Mouse (Mus musculus) lung, embryonic 16.5 days (tissue): ENCODE data around the gene Hist1h2bj. TPM values are rescaled to one million over a fixed set of nuclear protein-coding genes. Genes with fewer than 3 reads are reported as not detected.
"Not testable (repeated sequence)": the region's sequence is repeated elsewhere in the genome, so short reads cannot be mapped to it uniquely, and the experiment has no call there.

Experiments used
- ATAC-seq: fragments of 200-750 bp; cut with Nextera tagmentation; 2 replicates; pipeline ENCODE4 v1.8.0; 2017; ENCODE audit warnings: low read depth, mild to moderate bottlenecking, moderate library complexity
- H3K27ac ChIP-seq: fragments of 300-500 bp; sonication (generic); 2 replicates; pipeline ENCODE4 v1.5.1; 2014; ENCODE audit warnings: mild to moderate bottlenecking, control low read depth, low read length
- H3K27me3 ChIP-seq: fragments of 300-500 bp; sonication (generic); 2 replicates; pipeline ENCODE4 v1.6.1; 2014; ENCODE audit warnings: low read depth, low read length, mixed read lengths; ENCODE audit not compliant: control insufficient read depth, insufficient read depth
- H3K36me3 ChIP-seq: fragments of 300-500 bp; sonication (generic); 2 replicates; pipeline ENCODE4 v1.6.1; 2014; ENCODE audit warnings: low read length; ENCODE audit not compliant: control insufficient read depth, insufficient read depth
- H3K4me1 ChIP-seq: fragments of 300-500 bp; sonication (generic); replicated peaks from 2 replicates; pipeline ENCODE4 v1.6.1; 2014; ENCODE audit warnings: low read length, mixed read lengths; ENCODE audit not compliant: control insufficient read depth, insufficient read depth
- H3K4me2 ChIP-seq: fragments of 300-500 bp; sonication (generic); 2 replicates; pipeline ENCODE4 v1.6.1; 2014; ENCODE audit warnings: low read depth, low read length, control low read depth
- H3K4me3 ChIP-seq: fragments of 300-500 bp; sonication (generic); 2 replicates; pipeline ENCODE4 v1.5.1; 2014; ENCODE audit warnings: mild to moderate bottlenecking, low read length, control low read depth
- H3K9ac ChIP-seq: fragments of 300-500 bp; sonication (generic); 2 replicates; pipeline ENCODE4 v1.6.1; 2014; ENCODE audit warnings: low read length, control low read depth
- H3K9me3 ChIP-seq: fragments of 300-500 bp; sonication (generic); 2 replicates; pipeline ENCODE4 v1.6.1; 2016; ENCODE audit warnings: low read length; ENCODE audit not compliant: control insufficient read depth
- WGBS: fragments of 180-500 bp; shearing (Covaris S2); extraction: QIAGEN DNeasy Blood & Tissue Kit; methylation state at CpG from one replicate; pipeline ENCODE4 v1.1.7; 2014; 5-methylcytosine and 5-hydroxymethylcytosine counted together
- polyA plus RNA-seq: library from polyadenylated mRNA; unstranded; fragments of >200 nt; fragmentation: Nextera tagmentation; extraction: Ambion mirVana; gene quantifications from 2 replicates; pipeline ENCODE4 v1.2.1, GENCODE M21; 2015

Gene Hist1h2bj
- polyA plus RNA-seq, 1 experiment from 2014 or later: 12.9 TPM

DNA sequence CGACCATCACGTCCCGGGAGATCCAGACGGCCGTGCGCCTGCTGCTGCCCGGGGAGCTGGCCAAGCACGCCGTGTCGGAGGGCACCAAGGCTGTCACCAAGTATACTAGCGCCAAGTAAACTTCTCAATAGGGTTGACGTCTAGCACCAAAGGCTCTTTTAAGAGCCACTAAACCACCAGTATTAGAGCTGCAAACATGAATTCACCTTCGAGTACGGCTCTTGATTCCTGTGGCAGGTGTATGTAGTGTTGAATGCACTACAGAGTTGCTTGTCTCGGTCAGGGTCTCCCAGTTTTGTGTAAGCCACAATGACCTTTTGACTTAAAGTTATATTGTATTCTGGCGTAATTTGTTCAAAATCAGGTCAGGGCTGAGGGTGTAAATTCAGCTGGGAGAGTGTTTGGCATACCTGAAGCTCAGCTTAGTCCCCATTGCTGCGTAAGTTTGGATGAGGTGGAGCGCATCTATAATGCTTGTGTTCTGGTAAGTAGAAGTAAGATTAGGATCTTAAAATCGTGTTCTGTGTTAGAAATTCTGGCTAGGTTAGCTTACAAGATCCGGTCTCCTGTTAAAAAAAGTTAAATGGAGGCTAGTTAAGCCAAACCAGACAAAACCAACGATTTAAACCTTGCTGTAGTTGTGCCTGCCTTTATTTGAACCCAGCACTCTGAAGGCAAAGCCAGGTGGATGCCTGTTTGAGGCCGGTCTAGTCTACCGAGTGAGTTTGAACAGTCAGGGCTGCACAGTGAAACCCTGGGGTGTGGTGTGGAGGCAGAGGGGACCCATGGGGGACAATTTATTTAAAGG, 6.7 kb upstream of the Hist1h2bj start:
- no peaks in the 10 kb centered on the region for H3K36me3 ChIP-seq
- peak overlapping the region; percentile 30 for H3K4me3 ChIP-seq
- H3K4me1 ChIP-seq: peaks cover 26% of the 10 kb centered on the region
- ATAC-seq: peak; percentile 11; the same call in 1 of the 2 replicates
- no peaks in the 10 kb centered on the region for H3K9me3 ChIP-seq
- H3K9ac ChIP-seq: peak overlapping the region; percentile 16
- 1% methylated on average over 17 of the region's 23 CpGs for WGBS
- no peaks in the 10 kb centered on the region for H3K27me3 ChIP-seq
- H3K4me2 ChIP-seq: peak overlapping the region; percentile 50
- peak overlapping the region; percentile 65 for H3K27ac ChIP-seq

DNA sequence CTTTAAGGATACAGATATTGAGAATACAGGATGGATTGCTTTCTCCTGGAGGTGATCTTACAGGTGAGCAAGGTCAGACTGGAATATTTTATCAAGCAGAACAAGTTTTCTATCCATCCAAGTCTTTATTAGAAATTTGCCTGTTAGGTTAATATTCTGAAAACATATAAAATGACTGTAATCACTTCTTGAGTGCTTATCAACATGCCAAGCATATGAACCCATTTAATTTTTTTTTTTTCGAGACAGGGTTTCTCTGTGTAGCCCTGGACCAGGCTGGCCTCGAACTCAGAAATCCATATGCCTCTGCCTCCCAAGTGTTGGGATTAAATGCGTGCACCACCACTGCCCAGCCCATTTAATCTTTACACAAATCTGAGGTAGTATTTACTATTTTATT, 6.0 kb upstream of the Hist1h2bj start:
- Histone ChIP-seq H3K4me3 (peak overlapping the region; percentile 30), H3K9me3 (no peaks in the 10 kb centered on the region), H3K27ac (peak overlapping the region; percentile 65), H3K4me1 (peaks cover 28% of the 10 kb centered on the region), H3K9ac (peak overlapping the region; percentile 16), H3K36me3 (no peaks in the 10 kb centered on the region), H3K4me2 (peak overlapping the region; percentile 50), H3K27me3 (no peaks in the 10 kb centered on the region)
- ATAC-seq: no peak
- 50% methylated on average over 3 of the region's 3 CpGs for WGBS

DNA sequence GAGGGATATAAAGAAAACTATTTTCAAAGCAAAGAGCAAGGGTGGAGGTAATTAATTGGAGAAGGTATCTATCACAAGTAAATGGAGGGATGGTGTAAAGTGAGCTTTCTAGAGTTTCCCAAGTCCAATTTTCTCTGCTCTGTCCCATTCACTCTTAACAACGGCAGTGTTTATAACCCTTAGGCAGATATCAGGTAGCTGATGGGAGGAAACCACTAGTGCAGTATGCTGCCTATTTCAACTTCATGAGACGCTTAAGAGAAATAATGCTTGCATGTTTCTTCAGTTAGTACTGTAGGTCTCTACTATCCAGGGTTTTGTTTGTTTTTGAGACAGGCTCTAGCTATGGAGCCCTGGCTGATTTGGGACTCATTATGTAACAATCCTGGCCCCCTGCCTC, 5.6 kb upstream of the Hist1h2bj start:
- Histone ChIP-seq H3K9me3 (no peaks in the 10 kb centered on the region), H3K36me3 (no peaks in the 10 kb centered on the region), H3K4me2 (no peak overlapping the region), H3K9ac (no peak overlapping the region; the same call in 1 of the 2 replicates), H3K4me1 (peaks cover 29% of the 10 kb centered on the region), H3K4me3 (no peak overlapping the region), H3K27me3 (no peaks in the 10 kb centered on the region), H3K27ac (peak overlapping the region; percentile 30; the same call in 1 of the 2 replicates)
- ATAC-seq: no peak
- 54% methylated on average over 2 of the region's 2 CpGs for WGBS

DNA sequence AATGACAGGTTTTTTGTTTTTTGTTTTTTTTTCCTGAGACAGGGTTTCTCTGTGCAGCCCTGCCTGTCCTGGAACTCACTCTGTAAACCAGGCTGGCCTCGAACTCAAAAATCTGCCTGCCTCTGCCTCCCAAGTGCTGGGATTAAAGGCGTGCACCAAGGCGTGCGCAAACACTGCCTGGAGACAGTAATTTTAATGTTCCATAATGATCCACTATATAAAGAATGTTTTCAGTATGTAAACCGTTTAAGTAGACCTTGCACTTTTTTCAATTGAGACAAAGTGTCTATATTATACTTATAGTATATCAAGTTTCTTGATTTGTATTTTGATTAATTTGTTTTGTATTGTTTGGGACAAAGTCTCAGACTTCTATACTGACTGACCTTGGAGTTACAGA, 3.6 kb upstream of the Hist1h2bj start:
- Histone ChIP-seq H3K9me3 (no peaks in the 10 kb centered on the region), H3K4me2 (no peak overlapping the region; the same call in 1 of the 2 replicates), H3K36me3 (no peaks in the 10 kb centered on the region), H3K9ac (no peak overlapping the region), H3K27me3 (no peaks in the 10 kb centered on the region), H3K4me3 (no peak overlapping the region), H3K4me1 (peaks cover 26% of the 10 kb centered on the region), H3K27ac (0 out of 2 replicates have a peak overlapping the region, but pooled peaks have one; percentile 96)
- WGBS: 55% methylated on average over 5 of the region's 5 CpGs
- no peak for ATAC-seq

DNA sequence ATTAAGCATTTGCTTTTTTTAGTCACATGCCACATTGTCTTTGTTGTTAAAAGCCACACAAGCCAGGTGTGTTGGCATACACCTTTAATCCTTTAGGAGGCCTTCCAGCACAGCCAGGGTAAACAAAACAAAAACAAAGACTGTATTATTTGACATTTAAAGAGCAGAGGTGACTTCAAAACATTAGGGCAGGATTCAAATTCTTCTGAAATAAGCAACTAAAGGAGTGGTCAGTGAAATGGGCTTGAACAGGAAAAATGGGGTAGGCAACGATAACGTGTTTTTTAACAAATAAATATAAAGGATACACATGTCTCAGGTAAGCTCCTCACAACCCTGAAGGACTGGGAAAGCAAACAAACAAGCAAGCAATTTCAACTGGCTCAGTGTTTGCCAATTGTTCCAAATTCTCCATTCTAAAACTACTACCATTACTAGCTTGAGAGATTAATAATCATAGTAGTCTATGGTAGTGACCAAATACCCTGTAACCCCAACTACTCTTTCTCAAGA, 3.0 kb upstream of the Hist1h2bj start:
- Histone ChIP-seq H3K36me3 (no peaks in the 10 kb centered on the region), H3K27me3 (no peaks in the 10 kb centered on the region), H3K4me3 (peak overlapping the region; percentile 56), H3K9me3 (no peaks in the 10 kb centered on the region), H3K9ac (peak overlapping the region; percentile 73), H3K4me2 (peak overlapping the region; percentile 86), H3K4me1 (peaks cover 25% of the 10 kb centered on the region), H3K27ac (peak overlapping the region; percentile 96)
- no peak for ATAC-seq
- 4% methylated on average over 2 of the region's 2 CpGs for WGBS

DNA sequence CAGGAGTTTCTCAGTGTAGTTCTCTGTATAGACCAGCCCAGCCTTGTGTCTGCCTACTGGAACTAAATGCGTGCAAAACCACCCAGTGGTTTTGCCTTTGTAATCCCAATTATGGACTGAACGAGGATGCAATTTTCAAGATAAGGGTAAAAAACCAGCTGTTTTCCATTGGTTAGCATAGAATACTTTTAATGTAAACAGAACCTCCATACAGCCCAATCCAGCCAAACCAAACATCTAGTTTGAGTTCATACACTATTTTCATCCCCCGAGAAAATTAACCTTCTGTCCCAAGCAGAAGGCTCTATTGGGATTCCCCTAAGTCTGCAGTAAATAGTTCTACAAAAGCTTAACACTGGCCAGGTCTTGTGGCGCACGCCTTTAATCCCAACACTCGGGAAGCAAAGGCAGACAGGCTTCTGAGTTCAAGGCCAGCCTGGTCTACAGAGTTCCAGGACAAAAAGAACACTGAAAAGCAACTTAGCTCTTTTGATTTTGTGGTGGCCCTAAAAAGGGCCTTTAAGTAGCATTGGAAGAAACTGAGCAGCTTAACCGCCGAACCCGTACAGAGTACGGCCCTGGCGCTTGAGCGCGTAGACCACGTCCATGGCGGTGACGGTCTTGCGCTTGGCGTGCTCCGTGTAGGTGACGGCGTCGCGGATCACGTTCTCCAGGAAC, 2.4 kb upstream of the Hist1h2bj start:
- H3K9me3 ChIP-seq: no peaks in the 10 kb centered on the region
- peaks cover 25% of the 10 kb centered on the region for H3K4me1 ChIP-seq
- H3K36me3 ChIP-seq: no peaks in the 10 kb centered on the region
- H3K9ac ChIP-seq: peak overlapping the region; percentile 73
- no peaks in the 10 kb centered on the region for H3K27me3 ChIP-seq
- peak overlapping the region; percentile 86 for H3K4me2 ChIP-seq
- peak overlapping the region; percentile 56 for H3K4me3 ChIP-seq
- peak overlapping the region; percentile 96 for H3K27ac ChIP-seq
- WGBS: 0% methylated on average over 21 of the region's 24 CpGs
- ATAC-seq: peak; percentile 4; the same call in 1 of the 2 replicates

DNA sequence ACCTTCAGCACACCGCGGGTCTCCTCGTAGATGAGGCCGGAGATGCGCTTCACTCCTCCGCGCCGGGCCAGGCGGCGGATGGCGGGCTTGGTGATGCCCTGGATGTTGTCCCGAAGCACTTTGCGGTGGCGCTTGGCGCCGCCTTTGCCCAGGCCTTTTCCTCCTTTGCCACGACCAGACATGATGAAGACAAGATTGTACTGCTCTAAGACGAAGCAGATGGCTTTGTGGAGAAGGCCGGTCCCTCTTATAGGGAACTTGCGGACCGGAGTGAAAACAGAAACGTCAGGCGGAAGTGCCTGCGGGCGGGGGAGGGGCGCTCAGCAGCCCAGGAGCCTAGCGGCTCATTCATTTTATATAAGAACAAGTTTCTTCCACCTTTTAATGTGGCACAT, 1.9 kb upstream of the Hist1h2bj start, which contains the start of gene Hist1h4i:
Gene Hist1h4i (minus strand): TSS at position 221 of the 395 bp plus-strand sequence.
- ATAC-seq: peak; percentile 71
- peaks cover 25% of the 10 kb centered on the region for H3K4me1 ChIP-seq
- peak within 1 kb of the TSS; percentile 86 for H3K4me2 ChIP-seq
- H3K36me3 ChIP-seq, H3K9me3 ChIP-seq, H3K27me3 ChIP-seq: not testable (repeated sequence)
- peak within 1 kb of the TSS; percentile 73 for H3K9ac ChIP-seq
- H3K4me3 ChIP-seq: peak within 1 kb of the TSS; percentile 56
- H3K27ac ChIP-seq: peak within 1 kb of the TSS; percentile 96
- under 1% methylated on average over 22 of the region's 27 CpGs for WGBS

DNA sequence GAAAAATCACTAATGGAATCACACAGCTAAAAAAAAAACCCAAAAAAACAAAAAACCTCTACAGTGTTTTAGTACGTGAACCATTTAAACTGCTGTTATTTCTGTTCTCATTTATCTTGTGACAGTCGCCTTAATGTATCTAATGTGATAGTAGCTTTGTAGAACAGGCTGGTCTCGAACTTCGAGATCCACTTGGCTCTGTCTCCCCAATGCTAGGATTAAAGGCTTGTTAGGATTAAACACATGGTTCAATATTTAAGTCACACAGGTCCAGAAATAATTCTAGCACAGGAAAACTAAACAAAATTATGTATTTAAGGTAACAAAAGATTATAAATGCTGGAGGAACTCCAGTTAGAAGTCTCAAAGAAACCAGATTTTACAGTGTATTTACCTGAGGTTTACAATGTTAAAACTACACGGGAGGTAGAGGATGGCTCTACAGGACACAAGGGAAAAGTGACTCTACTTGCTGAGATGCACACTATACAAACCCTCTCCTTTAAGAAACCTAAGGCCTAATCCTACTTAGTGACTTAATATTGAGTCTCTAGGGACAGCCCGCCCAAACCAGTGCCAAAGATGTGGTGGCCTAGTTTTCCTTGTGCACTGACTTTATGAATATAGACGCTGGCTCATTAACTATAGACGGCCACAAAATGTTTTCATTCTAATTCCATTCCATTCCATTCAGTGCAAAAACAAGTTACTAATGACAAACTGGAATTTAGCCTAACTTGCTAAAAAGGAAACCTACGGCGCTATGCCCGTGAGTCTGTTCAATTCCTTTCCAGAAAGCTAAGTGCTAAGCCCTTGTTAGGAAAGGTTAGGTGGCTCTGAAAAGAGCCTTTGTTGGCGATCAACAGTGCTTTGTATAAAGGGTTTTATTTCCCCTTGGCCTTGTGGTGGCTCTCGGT, 1.1 kb upstream of the Hist1h2bj start:
- no peaks in the 10 kb centered on the region for H3K36me3 ChIP-seq
- peak overlapping the region; percentile 96 for H3K27ac ChIP-seq
- H3K4me2 ChIP-seq: peak overlapping the region; percentile 86
- 2% methylated on average over 13 of the region's 13 CpGs for WGBS
- no peak for ATAC-seq
- peak overlapping the region; percentile 46 for H3K4me3 ChIP-seq
- H3K4me1 ChIP-seq: peaks cover 19% of the 10 kb centered on the region
- no peaks in the 10 kb centered on the region for H3K9me3 ChIP-seq
- peak overlapping the region; percentile 68 for H3K9ac ChIP-seq
- H3K27me3 ChIP-seq: no peaks in the 10 kb centered on the region
